Mouse (Mus musculus) hindbrain, embryonic 15.5 days (tissue): ENCODE measurements around the gene Vmn2r10. TPM values are rescaled to one million over a fixed set of nuclear protein-coding genes. Genes with fewer than 3 reads are reported as not detected.
"Not testable (repeated sequence)": the region's sequence is repeated elsewhere in the genome, so short reads cannot be mapped to it uniquely, and the experiment has no call there.

Experiments
- ATAC-seq: fragments of 200-750 bp; cut with Nextera tagmentation; 2 replicates; pipeline ENCODE4 v1.8.0; 2017; ENCODE audit warnings: low read depth, moderate number of reproducible peaks, moderate TSS enrichment; ENCODE audit not compliant: low FRiP score
- H3K27ac ChIP-seq: fragments of 300-500 bp; sonication (generic); replicated peaks from 2 replicates; pipeline ENCODE4 v1.5.1; 2015; ENCODE audit warnings: mild to moderate bottlenecking, inconsistent platforms
- H3K27me3 ChIP-seq: fragments of 300-500 bp; sonication (generic); 2 replicates; pipeline ENCODE4 v1.6.1; 2015; ENCODE audit warnings: control low read depth, inconsistent platforms
- H3K36me3 ChIP-seq: fragments of 300-500 bp; sonication (generic); 2 replicates; pipeline ENCODE4 v1.6.1; 2015; ENCODE audit warnings: control low read depth, inconsistent platforms
- H3K4me1 ChIP-seq: fragments of 300-500 bp; sonication (generic); replicated peaks from 2 replicates; pipeline ENCODE4 v1.6.1; 2015; ENCODE audit warnings: control low read depth, inconsistent platforms
- H3K4me2 ChIP-seq: fragments of 300-500 bp; sonication (generic); 2 replicates; pipeline ENCODE4 v1.6.1; 2015; ENCODE audit warnings: moderate library complexity, mild to moderate bottlenecking, inconsistent platforms
- H3K4me3 ChIP-seq: fragments of 300-500 bp; sonication (generic); 2 replicates; pipeline ENCODE4 v1.5.1; 2015; ENCODE audit warnings: mild to moderate bottlenecking, inconsistent platforms
- H3K9ac ChIP-seq: fragments of 300-500 bp; sonication (generic); 2 replicates; pipeline ENCODE4 v1.6.1; 2015; ENCODE audit warnings: inconsistent platforms
- H3K9me3 ChIP-seq: fragments of 300-500 bp; sonication (generic); 2 replicates; pipeline ENCODE4 v1.6.1; 2016; ENCODE audit warnings: control low read depth, inconsistent platforms
- WGBS: fragments of 180-500 bp; shearing (Covaris S2); methylation state at CpG from one replicate; pipeline ENCODE4 v1.1.7; 2015; 5-methylcytosine and 5-hydroxymethylcytosine counted together
- polyA plus RNA-seq: library from polyadenylated mRNA; unstranded; fragments of >200 nt; fragmentation: Nextera tagmentation; extraction: Ambion mirVana; gene quantifications from 2 replicates; pipeline ENCODE4 v1.2.1, GENCODE M21; 2015

The Vmn2r10 gene
- polyA plus RNA-seq: not detected in 2 replicates

GRCm38 (mm10) chr5:109006427-109006826 is at the start of gene Vmn2r10:
Gene Vmn2r10, minus strand, starts transcription at chr5:109006527.
- H3K9me3 ChIP-seq: peaks cover 12% of the 10 kb centered on the region; the same call in 1 of the 2 replicates
- not testable (repeated sequence) for H3K27ac ChIP-seq, H3K4me2 ChIP-seq, H3K4me3 ChIP-seq, H3K36me3 ChIP-seq, H3K4me1 ChIP-seq, H3K27me3 ChIP-seq, H3K9ac ChIP-seq, ATAC-seq

- Histone ChIP-seq H3K9me3 (peaks cover 4% of the 10 kb centered on the region; the same call in 1 of the 2 replicates), H3K9ac (no peak overlapping the region), H3K27me3 (no peaks in the 10 kb centered on the region), H3K4me1 (no peaks in the 10 kb centered on the region), H3K4me2 (no peak overlapping the region), H3K27ac (no peak overlapping the region), H3K36me3 (no peaks in the 10 kb centered on the region), H3K4me3 (no peak overlapping the region)
- 86% methylated on average over 1 of the region's 1 CpGs for WGBS
- ATAC-seq: no peak
These were observed 49.0 kb upstream of the Vmn2r10 start for GRCm38 (mm10) chr5:109055286-109055685.

GRCm38 (mm10) chr5:109032591-109032990 is 26.3 kb upstream of the Vmn2r10 start:
- H3K9me3 ChIP-seq: 0 out of 2 replicates have a peak, but pooled peaks cover 7% of the 10 kb centered on the region
- no peaks in the 10 kb centered on the region for H3K27me3 ChIP-seq
- H3K4me3 ChIP-seq: no peak overlapping the region
- no peaks in the 10 kb centered on the region for H3K4me1 ChIP-seq
- no peak overlapping the region for H3K27ac ChIP-seq
- H3K4me2 ChIP-seq: no peak overlapping the region
- H3K36me3 ChIP-seq: no peaks in the 10 kb centered on the region
- no peak for ATAC-seq
- no peak overlapping the region for H3K9ac ChIP-seq

GRCm38 (mm10) chr5:108988924-108989323 is 17.4 kb downstream of the Vmn2r10 start:
- H3K4me3 ChIP-seq: no peak overlapping the region
- no peaks in the 10 kb centered on the region for H3K27me3 ChIP-seq
- H3K9ac ChIP-seq: no peak overlapping the region
- no peaks in the 10 kb centered on the region for H3K36me3 ChIP-seq
- H3K27ac ChIP-seq: no peak overlapping the region
- no peak for ATAC-seq
- 83% methylated on average over 3 of the region's 3 CpGs for WGBS
- H3K9me3 ChIP-seq: peaks cover 15% of the 10 kb centered on the region; the same call in 1 of the 2 replicates
- no peaks in the 10 kb centered on the region for H3K4me1 ChIP-seq
- H3K4me2 ChIP-seq: no peak overlapping the region

Other genes starting within 250 kb of the Vmn2r10 start
- gene Rnf212, start 231.5 kb downstream of the Vmn2r10 start, polyA plus RNA-seq: not detected in 2 replicates
- gene Tmed11, start 211.2 kb downstream of the Vmn2r10 start, polyA plus RNA-seq: not detected in 2 replicates
- not detected in 2 replicates for gene Vmn2r8, start 197.7 kb downstream of the Vmn2r10 start, polyA plus RNA-seq
- gene Vmn2r9, start 153.9 kb downstream of the Vmn2r10 start, polyA plus RNA-seq: not detected in 2 replicates
- gene Vmn2r11, start 53.0 kb upstream of the Vmn2r10 start, polyA plus RNA-seq: not detected in 2 replicates
- not detected in 2 replicates for gene Vmn2r12, start 91.4 kb upstream of the Vmn2r10 start, polyA plus RNA-seq
- not detected in 2 replicates for gene Vmn2r13, start 185.7 kb upstream of the Vmn2r10 start, polyA plus RNA-seq
- not detected in 2 replicates for gene Vmn2r14, start 218.2 kb upstream of the Vmn2r10 start, polyA plus RNA-seq